Mouse (Mus musculus): ENCODE data around the gene Ddost. TPM values are rescaled to one million over a fixed set of nuclear protein-coding genes. Genes with fewer than 3 reads are reported as not detected.
A peak's percentile ranks its signal among the peaks of the same experiment; 100 is the strongest.
"Not testable (repeated sequence)": the region's sequence is repeated elsewhere in the genome, so short reads cannot be mapped to it uniquely, and the experiment has no call there.

Gene Ddost
- polyA plus RNA-seq, 1 experiment from 2014 or later: 219 TPM

DNA sequence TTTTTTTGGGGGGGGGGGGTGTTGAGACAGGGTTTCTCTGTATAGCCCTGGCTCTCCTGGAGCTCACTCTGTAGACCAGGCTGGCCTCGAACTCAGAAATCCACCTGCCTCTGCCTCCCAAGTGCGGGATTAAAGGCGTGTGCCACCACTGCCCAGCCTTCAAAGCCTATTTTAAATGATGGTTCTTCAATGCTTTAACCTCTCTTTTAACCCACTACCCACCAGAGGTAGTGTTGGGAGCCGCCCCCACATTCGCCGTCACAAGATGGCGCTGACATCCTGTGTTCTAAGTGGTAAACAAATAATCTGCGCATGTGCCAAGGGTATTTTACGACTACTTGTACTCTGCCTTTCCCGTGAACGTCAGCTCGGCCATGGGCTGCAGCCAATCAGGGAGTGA lies 22.6 kb downstream of the Ddost start:
- not testable (repeated sequence) for H3K9ac ChIP-seq (ENCODE audit: low read length); H3K27ac ChIP-seq (ENCODE audit: low read depth, low read length); H3K36me3 ChIP-seq (ENCODE audit: control insufficient read depth, insufficient read depth, low read length); DNase-seq (ENCODE audit: low spot score, missing footprints); H3K4me2 ChIP-seq; H3K27me3 ChIP-seq (ENCODE audit: control insufficient read depth, insufficient read depth, low read length); H3K4me3 ChIP-seq (ENCODE audit: low read depth, low read length); H3K9me3 ChIP-seq (ENCODE audit: control insufficient read depth, low read length); ATAC-seq (ENCODE audit: low FRiP score)
- 42% methylated on average over 7 of the region's 12 CpGs for WGBS
- peaks cover 17% of the 10 kb centered on the region for H3K4me1 ChIP-seq (ENCODE audit: control insufficient read depth, insufficient read depth, low read length)

DNA sequence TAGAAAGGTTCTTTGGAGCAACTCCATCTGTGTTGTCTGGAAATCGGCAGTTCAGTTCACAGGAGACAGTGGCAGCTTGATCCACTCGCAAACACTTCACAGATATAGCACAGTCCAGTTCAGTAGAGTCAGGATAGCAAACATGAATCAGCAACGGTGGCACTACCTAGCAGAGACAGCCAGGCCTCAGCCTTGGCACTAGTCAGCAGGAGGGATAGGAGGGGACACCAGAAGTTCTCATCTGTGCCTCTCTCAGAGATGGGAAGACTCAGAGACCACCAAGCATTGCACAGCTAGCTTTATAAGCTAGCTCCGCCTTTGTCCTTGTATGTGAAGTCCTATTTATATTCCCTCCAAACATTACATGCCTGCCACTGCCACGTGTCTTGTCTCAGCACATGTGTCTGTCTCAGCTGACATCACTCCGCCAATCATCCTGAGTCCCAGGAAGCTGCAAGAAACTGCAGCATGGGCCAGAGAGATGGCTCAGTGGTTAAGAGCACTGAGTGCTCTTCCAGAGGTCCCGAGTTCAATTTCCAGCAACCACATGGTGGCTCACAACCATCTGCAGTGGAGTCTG lies 23.5 kb downstream of the Ddost start:
- 77% methylated on average over 7 of the region's 7 CpGs for WGBS
- Histone ChIP-seq H3K4me3 (ENCODE audit: low read depth, low read length) (peak overlapping the region; percentile 17; the same call in 1 of the 2 replicates), H3K9me3 (ENCODE audit: control insufficient read depth, low read length) (no peaks in the 10 kb centered on the region), H3K4me2 (peak overlapping the region; percentile 29), H3K36me3 (ENCODE audit: control insufficient read depth, insufficient read depth, low read length) (no peaks in the 10 kb centered on the region), H3K27ac (ENCODE audit: low read depth, low read length) (no peak overlapping the region), H3K4me1 (ENCODE audit: control insufficient read depth, insufficient read depth, low read length) (peaks cover 13% of the 10 kb centered on the region), H3K9ac (ENCODE audit: low read length) (no peak overlapping the region), H3K27me3 (ENCODE audit: control insufficient read depth, insufficient read depth, low read length) (no peaks in the 10 kb centered on the region)
- DNase-seq (ENCODE audit: low spot score, missing footprints) (peak; percentile 74), ATAC-seq (ENCODE audit: low FRiP score) (no peak)

DNA sequence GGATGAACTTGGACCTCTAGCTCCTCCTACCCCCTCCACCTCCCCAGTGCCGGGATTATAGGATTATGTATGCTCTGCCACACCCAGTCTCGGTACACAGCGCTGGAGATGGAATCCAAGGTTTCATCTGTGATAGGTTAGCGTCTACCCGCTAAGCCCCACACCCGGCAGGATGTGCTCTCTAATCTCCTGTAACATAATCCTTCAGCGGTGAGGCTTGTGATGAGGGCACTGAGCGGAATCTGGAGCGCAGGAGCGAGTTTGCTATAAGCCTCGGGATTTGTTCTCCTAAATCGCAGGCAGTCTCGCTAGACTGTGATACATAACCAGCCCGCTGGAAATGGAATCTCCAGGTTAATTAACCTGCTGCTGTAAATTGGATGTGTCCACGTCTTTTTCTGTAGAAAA lies 25.7 kb downstream of the Ddost start:
- H3K4me1 ChIP-seq (ENCODE audit: control insufficient read depth, insufficient read depth, low read length): peaks cover 3% of the 10 kb centered on the region; the same call in 1 of the 2 replicates
- no peak overlapping the region for H3K4me2 ChIP-seq
- no peaks in the 10 kb centered on the region for H3K9me3 ChIP-seq (ENCODE audit: control insufficient read depth, low read length)
- H3K36me3 ChIP-seq (ENCODE audit: control insufficient read depth, insufficient read depth, low read length): no peaks in the 10 kb centered on the region
- ATAC-seq (ENCODE audit: low FRiP score) (no peak), DNase-seq (ENCODE audit: low spot score, missing footprints) (peak; percentile 85)
- H3K27ac ChIP-seq (ENCODE audit: low read depth, low read length): no peak overlapping the region
- no peaks in the 10 kb centered on the region for H3K27me3 ChIP-seq (ENCODE audit: control insufficient read depth, insufficient read depth, low read length)
- H3K4me3 ChIP-seq (ENCODE audit: low read depth, low read length): no peak overlapping the region
- no peak overlapping the region for H3K9ac ChIP-seq (ENCODE audit: low read length)
- WGBS: 17% methylated on average over 15 of the region's 15 CpGs

DNA sequence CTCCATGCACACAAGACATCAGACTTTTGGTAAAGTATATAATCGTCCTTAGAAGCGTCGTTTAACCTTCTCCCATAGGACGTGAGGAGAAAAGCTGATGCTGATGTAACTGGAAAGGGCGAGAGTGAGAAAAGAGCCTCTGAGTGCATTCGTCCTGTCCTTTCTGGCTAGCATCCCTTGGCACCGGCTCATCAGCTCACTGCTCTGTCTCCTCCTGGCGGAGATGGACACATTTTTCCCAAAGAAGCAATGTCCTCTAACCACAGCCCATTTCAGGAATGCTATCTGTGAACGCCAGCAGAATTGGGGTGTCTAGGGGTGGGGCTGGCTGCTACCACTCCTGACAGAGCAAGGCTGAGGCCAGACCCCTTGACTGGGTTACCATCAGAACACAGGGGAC lies 27.1 kb downstream of the Ddost start:
- WGBS: 81% methylated on average over 9 of the region's 9 CpGs
- Histone ChIP-seq H3K4me2 (no peak overlapping the region), H3K27ac (ENCODE audit: low read depth, low read length) (no peak overlapping the region), H3K9ac (ENCODE audit: low read length) (no peak overlapping the region), H3K4me3 (ENCODE audit: low read depth, low read length) (no peak overlapping the region), H3K36me3 (ENCODE audit: control insufficient read depth, insufficient read depth, low read length) (no peaks in the 10 kb centered on the region), H3K27me3 (ENCODE audit: control insufficient read depth, insufficient read depth, low read length) (no peaks in the 10 kb centered on the region), H3K4me1 (ENCODE audit: control insufficient read depth, insufficient read depth, low read length) (no peaks in the 10 kb centered on the region), H3K9me3 (ENCODE audit: control insufficient read depth, low read length) (no peaks in the 10 kb centered on the region)
- no peak for ATAC-seq (ENCODE audit: low FRiP score)
- DNase-seq (ENCODE audit: low spot score, missing footprints): no peak

DNA sequence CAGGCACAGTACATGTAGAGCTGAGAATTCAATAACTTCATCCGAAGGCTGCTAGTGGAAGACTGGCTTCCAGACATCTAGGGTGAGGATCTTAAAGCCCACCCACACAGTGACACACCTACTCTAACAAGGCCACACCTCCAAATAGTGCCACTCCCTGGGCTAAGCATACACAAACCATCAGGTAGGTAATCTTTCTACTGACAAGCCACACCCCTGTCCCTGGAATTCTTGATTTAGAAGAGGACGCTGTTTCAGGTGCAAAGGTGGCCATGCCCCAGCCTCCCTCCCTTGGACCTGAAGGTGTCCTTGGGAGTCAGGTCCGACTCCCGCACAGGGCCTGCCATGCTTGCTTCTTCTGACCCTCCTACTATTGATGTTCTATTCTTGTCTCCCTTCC lies 28.6 kb downstream of the Ddost start:
- no peak overlapping the region for H3K9ac ChIP-seq (ENCODE audit: low read length)
- ATAC-seq (ENCODE audit: low FRiP score) (no peak), DNase-seq (ENCODE audit: low spot score, missing footprints) (no peak)
- H3K4me1 ChIP-seq (ENCODE audit: control insufficient read depth, insufficient read depth, low read length): no peaks in the 10 kb centered on the region
- 81% methylated on average over 4 of the region's 4 CpGs for WGBS
- H3K27ac ChIP-seq (ENCODE audit: low read depth, low read length): no peak overlapping the region
- H3K9me3 ChIP-seq (ENCODE audit: control insufficient read depth, low read length): no peaks in the 10 kb centered on the region
- H3K4me3 ChIP-seq (ENCODE audit: low read depth, low read length): no peak overlapping the region
- H3K4me2 ChIP-seq: no peak overlapping the region
- no peaks in the 10 kb centered on the region for H3K36me3 ChIP-seq (ENCODE audit: control insufficient read depth, insufficient read depth, low read length)
- H3K27me3 ChIP-seq (ENCODE audit: control insufficient read depth, insufficient read depth, low read length): no peaks in the 10 kb centered on the region

DNA sequence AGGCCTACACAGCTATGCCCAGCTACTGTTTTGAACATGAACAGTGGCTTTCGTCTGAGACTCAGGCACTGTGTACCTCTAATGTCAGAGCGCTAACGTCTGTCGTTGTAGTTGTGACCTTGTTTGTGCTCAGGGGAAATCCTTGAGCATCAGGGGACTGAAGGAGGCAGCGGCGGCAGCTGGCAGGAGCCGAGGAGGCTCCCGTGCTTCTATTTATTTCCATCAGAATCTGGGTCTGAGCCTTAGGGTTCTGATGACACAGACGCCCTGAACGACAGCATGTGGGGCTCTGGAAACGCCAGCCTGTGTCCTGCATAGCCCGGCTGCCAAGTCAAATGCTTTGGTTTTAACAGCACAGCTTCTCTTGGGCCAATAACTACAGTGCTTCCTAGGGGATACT lies 30.5 kb downstream of the Ddost start:
- ATAC-seq (ENCODE audit: low FRiP score) (no peak), DNase-seq (ENCODE audit: low spot score, missing footprints) (peak; percentile 21)
- Histone ChIP-seq H3K9me3 (ENCODE audit: control insufficient read depth, low read length) (no peaks in the 10 kb centered on the region), H3K4me1 (ENCODE audit: control insufficient read depth, insufficient read depth, low read length) (no peaks in the 10 kb centered on the region), H3K4me2 (no peak overlapping the region), H3K27ac (ENCODE audit: low read depth, low read length) (no peak overlapping the region), H3K9ac (ENCODE audit: low read length) (no peak overlapping the region), H3K4me3 (ENCODE audit: low read depth, low read length) (no peak overlapping the region), H3K27me3 (ENCODE audit: control insufficient read depth, insufficient read depth, low read length) (no peaks in the 10 kb centered on the region), H3K36me3 (ENCODE audit: control insufficient read depth, insufficient read depth, low read length) (no peaks in the 10 kb centered on the region)
- 85% methylated on average over 12 of the region's 12 CpGs for WGBS

DNA sequence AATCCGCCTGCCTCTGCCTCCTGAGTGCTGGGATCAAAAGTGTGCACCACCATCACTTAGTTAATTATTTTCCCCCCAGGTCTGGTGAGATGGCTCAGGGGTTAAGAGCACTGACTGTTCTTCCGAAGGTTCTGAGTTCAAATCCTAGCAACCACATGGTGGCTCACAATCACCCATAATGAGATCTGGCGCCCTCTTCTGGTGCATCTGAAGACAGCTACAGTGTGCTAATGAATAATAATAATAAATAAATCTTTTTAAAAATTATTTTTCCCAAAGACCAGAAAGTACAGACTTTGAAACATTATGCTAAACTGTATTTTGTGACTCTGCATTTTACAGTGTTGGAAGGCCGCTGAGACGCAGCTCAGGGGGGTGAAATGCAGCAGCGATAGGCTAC lies 31.1 kb downstream of the Ddost start:
- DNase-seq (ENCODE audit: low spot score, missing footprints) (no peak), ATAC-seq (ENCODE audit: low FRiP score) (no peak)
- Histone ChIP-seq H3K36me3 (ENCODE audit: control insufficient read depth, insufficient read depth, low read length) (no peaks in the 10 kb centered on the region), H3K9me3 (ENCODE audit: control insufficient read depth, low read length) (no peaks in the 10 kb centered on the region), H3K9ac (ENCODE audit: low read length) (no peak overlapping the region), H3K27me3 (ENCODE audit: control insufficient read depth, insufficient read depth, low read length) (no peaks in the 10 kb centered on the region), H3K27ac (ENCODE audit: low read depth, low read length) (no peak overlapping the region), H3K4me2 (no peak overlapping the region), H3K4me3 (ENCODE audit: low read depth, low read length) (no peak overlapping the region), H3K4me1 (ENCODE audit: control insufficient read depth, insufficient read depth, low read length) (no peaks in the 10 kb centered on the region)
- WGBS: 85% methylated on average over 6 of the region's 6 CpGs

DNA sequence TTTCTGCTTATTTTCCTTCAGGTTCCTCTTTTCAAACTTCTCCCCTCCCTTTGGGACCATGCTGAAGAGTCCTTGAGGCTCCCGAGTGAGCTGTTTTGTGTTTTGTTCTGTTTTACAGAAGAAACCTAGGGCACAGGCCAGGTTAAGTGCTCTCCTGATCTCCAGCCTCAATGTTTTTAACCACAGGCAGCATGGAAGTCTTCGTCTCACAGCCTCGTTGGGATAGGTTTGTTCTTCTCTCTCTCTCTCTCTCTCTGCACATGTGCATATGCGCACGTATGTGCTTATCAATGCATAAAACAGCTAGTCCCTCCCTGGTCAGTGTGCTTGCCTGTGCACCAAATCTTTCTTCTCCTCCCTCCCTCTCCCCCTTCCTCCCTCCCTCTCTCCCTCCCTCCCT lies 32.3 kb downstream of the Ddost start:
- Histone ChIP-seq H3K27ac (ENCODE audit: low read depth, low read length) (no peak overlapping the region), H3K27me3 (ENCODE audit: control insufficient read depth, insufficient read depth, low read length) (no peaks in the 10 kb centered on the region), H3K9ac (ENCODE audit: low read length) (no peak overlapping the region), H3K4me3 (ENCODE audit: low read depth, low read length) (no peak overlapping the region), H3K4me1 (ENCODE audit: control insufficient read depth, insufficient read depth, low read length) (no peaks in the 10 kb centered on the region), H3K4me2 (no peak overlapping the region), H3K36me3 (ENCODE audit: control insufficient read depth, insufficient read depth, low read length) (no peaks in the 10 kb centered on the region), H3K9me3 (ENCODE audit: control insufficient read depth, low read length) (no peaks in the 10 kb centered on the region)
- 79% methylated on average over 5 of the region's 5 CpGs for WGBS
- DNase-seq (ENCODE audit: low spot score, missing footprints) (no peak), ATAC-seq (ENCODE audit: low FRiP score) (no peak)

DNA sequence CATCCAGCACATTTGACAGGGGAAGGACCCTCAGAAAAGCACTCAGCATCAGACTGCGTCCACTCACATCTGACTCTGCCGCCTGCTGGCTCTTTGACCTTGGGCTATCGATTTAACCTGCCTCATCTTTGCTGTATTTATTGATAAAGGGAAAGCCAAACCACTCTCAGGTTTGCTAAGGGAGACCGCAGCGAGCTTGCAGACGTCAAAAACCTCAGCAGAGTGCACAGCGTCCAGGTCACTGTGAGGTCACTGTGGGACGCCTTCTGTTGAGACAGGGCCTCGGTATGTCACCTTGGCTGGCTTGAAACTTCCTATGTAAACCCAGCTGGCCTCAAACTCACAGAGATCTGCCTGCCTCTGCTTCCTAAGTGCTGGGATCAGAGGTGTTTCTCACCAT lies 32.8 kb downstream of the Ddost start:
- DNase-seq (ENCODE audit: low spot score, missing footprints): peak; percentile 12
- no peak for ATAC-seq (ENCODE audit: low FRiP score)
- Histone ChIP-seq H3K4me3 (ENCODE audit: low read depth, low read length) (no peak overlapping the region), H3K4me2 (no peak overlapping the region), H3K36me3 (ENCODE audit: control insufficient read depth, insufficient read depth, low read length) (no peaks in the 10 kb centered on the region), H3K27me3 (ENCODE audit: control insufficient read depth, insufficient read depth, low read length) (no peaks in the 10 kb centered on the region), H3K9ac (ENCODE audit: low read length) (no peak overlapping the region), H3K27ac (ENCODE audit: low read depth, low read length) (no peak overlapping the region), H3K4me1 (ENCODE audit: control insufficient read depth, insufficient read depth, low read length) (no peaks in the 10 kb centered on the region), H3K9me3 (ENCODE audit: control insufficient read depth, low read length) (no peaks in the 10 kb centered on the region)
- WGBS: 77% methylated on average over 9 of the region's 9 CpGs

Measured in midbrain, embryonic 11.5 days (tissue).